Mouse (Mus musculus) CD4-positive, CD25-positive, alpha-beta regulatory T cell, adult 2 months (primary cell): ENCODE results near the gene Iqgap2.
A peak's percentile ranks its signal among the peaks of the same experiment; 100 is the strongest.

Experiments used
- DNase-seq: peaks from one replicate; pipeline ENCODE4 v3.0.0-alpha.2; 2012; ENCODE audit warnings: low read depth, low spot score

Gene Iqgap2

DNA sequence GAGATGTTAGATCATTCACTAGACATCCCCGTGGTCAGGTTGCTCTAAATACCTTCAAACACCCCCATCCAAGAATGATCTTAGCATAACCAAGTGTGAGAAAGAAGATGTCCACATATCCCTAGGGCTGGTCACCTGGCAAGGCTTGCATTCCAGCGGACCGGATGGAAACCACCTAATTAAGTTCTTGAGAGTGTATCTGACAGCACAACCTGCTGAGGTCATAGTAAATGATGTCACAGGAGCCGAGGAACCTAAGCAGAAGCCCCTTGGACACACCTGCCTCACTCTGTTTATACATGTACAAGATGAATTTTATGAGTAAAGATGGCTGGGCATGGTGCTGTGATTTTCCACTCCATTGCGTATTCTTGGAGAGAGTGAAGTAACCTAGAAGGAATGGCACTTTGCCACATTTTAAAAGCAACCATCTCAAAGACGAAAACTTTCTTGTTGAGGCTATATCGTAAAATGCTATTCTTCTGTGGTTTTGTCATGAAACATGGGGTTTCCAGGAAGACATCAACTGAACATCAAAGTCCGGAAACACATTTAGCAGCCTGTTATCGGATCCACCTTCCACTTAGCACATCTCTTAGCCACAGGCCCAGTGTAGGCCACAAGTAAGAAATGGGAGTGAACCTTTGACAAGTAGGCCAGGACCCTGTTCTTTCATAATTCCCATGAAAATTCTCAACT lies 179.0 kb downstream of the Iqgap2 start:
- peak; percentile 78 for DNase-seq

DNA sequence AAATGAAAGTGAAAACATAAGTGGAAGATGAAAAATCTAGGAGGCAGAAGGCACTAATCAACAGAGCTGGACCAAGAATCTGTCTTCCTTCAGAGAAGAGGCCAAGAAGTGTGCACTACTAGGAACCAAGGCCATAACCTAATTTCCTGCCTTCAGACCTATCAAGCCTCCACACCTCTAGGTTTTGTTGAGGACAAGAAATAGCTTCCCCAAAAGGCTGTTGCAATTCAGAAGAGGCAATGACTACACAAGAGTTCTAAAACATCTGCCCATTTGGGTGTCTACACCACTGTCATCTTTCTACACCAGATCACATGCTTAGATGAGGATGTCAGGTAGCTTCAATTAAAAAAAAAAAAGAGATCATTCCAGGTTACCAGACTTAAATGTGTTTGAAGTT lies 179.7 kb downstream of the Iqgap2 start:
- DNase-seq: peak; percentile 19

DNA sequence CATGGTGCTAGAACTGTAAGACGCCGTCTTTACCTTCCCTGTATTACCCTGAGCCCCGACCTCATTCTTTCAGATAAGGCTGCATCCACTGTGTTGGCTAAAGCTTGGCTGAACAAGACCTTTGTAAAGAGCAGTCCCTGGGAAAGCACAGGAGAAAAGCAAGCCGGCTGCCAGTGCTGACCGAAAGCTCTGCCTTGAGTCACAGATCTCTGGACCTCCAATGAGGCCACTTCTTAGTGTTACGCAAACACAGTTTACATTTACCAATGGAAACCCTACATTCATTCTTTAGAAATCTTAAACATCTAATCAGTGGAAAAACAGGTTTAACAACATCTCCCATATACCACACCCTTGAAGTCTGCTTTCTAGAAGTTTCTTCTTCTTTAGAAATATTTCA lies 186.1 kb downstream of the Iqgap2 start:
- no peak for DNase-seq

DNA sequence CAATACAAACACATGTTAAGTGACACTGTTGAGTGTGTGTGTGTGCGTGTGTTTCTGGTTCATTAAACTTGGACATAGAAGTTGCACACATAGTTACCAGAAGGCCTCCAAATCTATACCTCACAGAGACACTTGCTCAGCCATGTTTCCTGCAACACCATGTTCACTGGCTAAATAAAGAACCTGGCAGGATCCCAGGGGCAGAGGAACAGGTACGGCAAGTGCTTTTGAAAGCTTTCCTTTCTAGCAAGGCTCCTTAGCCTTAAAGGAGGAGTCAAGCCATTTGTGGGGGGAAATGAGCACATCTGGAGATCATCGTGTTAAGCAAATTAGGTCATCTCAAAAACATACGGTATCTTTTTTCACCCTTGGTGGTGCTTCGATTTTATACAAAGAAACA lies 188.3 kb downstream of the Iqgap2 start:
- DNase-seq: no peak

DNA sequence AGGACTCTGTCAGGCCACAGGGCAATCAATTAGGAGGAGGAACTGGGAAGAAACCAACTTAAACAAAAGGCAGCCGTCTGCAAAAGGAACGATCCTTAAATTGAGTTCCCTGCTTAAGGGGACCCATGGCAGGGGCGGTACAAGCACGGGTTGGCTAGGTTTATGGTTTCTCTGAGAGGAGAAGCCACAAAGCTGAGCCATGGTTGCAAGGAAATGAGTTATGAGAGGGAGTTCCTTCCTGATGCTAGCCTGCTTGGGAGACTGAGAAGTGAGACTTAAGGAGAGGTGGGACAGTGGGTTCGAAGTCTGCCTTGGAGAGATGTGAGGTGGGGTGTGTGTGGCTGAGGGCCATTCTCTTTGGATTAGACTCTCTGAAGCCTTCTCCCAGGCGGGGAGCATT lies 193.8 kb downstream of the Iqgap2 start:
- DNase-seq: no peak

DNA sequence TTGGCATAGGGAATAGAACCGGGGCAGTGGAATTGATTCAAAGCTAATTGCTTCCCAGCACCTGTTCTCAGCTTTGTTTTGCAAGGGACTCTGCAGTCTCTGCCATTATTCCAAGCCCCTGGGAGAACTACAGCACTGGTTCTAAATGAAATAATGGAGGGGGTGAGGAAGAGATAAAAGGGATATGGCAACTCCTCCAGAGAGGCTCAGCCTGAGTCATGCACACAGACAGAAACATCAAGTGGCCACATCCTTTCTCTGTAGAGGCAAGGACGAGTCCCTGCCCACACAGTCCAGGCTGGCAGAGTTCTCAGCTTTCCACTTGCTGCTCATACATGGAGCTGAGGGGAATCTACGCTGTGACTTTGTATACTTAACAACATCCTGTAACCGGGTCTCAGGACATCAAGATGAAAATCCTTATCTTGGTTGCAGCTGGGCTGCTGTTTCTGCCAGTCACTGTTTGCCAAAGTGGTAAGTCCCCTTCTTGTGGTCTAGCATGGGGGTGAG lies 195.0 kb downstream of the Iqgap2 start, which contains the start of gene F2rl2:
F2rl2 (plus strand) TSS at position 200 of the 510 bp plus-strand sequence.
- DNase-seq: peak; percentile 44

DNA sequence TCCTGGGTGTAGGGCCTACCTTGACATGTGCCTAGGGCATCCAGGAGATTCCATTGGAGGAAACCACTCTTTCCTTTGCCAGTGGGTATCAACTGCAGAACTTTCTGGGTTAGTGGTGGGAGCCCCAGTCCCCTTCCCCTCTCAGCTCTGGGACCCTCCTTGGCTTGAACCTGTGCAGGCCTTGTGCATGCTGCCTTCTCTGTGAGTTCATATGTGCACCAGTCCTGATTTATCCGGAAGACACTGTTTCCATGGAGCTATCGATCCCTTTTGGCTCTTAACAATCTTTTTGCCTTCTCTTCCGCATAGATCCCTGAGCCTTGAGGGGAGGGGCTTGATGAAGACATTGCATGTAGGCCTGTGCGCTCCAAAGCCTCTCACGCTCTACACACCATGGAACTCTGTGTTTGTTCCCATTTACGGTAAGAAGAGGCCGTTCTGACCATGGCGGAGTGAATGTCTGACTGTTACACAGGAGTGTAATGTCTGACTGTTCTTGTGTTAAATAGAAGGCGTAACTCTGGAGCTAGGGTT lies 195.5 kb downstream of the Iqgap2 start:
- DNase-seq: no peak

DNA sequence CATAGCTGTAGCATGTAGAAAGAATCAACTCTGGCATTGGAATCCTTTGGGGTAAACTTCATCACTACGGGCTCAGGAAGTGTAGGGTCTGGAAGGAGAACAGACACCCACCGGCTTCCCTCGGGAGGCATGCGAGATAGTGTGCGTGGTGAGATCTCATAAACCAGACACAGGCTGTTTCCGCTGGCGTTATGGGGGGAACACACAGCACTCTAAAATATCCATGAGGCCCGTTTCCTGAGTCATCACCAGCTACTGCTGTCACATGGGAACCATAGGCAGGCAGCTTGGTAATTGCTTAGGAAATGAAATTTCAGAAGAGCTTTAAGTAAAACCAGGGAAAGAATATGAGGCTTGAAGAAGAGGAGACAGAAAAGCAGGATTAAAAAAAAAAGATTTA lies 199.5 kb downstream of the Iqgap2 start:
- DNase-seq: no peak

DNA sequence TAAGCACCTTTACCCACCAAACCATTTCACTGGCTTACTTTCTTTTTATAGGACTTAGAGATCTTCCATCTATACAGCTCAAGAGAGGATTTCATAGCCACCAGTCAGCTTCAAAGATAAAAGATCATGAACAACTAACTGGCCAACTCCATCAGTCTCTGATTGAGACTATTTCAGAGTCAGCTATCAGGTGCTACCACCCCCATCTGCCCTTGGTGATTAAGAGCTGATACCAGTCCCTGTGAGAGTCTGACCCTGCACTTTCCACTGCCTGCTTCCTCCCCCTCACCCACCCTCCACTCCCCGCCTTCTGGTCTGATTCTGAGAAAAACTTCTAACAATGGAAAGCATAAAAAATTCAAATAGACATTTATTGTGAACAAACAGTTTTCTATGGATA lies 203.1 kb downstream of the Iqgap2 start:
- peak; percentile 22 for DNase-seq

DNA sequence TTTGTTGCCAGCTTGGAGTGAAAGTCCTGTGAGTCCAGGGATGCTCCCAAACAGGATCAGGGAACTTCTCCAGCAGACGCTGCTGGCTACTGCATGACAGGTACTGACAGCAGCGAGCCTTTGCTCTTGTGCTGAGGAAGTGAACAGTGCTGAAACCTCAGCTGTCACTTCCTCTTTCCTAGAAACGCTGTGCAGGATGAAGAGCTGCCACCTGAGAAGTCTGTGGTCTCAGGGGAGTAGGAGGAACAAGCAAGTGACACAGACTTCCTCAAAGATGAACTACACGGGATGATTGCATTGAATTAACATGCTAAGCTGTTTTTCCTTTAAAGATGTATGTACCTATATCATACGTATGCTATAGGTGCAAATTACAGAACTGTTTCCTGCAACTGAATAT lies 206.0 kb downstream of the Iqgap2 start:
- DNase-seq: peak; percentile 69

DNA sequence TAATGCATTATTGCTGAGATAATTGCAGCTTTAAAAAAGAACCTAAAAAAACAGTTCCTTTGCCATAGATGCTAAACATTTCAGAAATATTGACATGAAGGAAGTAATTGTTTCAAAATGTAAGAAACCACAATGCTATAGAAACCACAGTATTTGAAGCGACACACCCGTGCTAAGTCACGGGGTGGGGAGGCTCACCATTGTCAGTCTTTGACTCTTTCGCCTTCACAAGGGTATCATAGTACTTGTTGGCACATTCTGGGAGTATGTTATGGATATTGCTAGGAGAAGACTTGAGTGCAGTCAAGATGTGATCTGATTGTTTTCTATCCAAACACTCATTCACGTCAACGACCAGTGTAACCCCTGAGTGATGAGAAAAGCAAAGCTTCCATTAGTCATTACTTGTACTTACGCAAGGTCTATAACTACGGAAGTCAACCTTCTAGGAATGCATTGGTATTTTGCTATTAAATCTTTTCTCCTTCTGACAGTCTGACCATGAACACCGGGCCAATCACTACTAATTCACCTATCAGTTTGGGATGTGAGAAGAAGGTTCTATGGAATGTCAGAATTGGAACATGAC lies 207.0 kb downstream of the Iqgap2 start:
- peak; percentile 37 for DNase-seq

DNA sequence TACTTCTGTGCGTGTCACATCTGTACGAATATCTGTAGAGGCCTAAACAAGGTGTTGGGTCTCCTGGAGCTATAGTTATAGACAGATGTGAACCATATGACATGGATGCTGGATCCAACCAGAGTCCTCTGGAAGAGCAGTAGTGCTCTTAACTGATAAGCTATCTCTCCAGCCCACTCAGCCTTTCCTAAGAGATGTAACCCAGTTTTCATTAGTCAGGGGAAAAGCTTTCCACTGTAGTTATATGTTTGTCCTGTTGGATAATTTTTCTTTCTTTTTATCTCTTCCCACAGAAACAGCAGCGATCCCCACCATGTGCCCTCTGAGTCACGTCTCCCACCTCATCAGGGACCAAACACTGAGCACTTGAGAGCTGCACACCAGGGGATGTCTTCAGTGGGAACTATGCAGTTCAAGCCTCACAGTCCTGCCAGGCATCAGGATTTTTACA lies 212.2 kb downstream of the Iqgap2 start:
- no peak for DNase-seq

DNA sequence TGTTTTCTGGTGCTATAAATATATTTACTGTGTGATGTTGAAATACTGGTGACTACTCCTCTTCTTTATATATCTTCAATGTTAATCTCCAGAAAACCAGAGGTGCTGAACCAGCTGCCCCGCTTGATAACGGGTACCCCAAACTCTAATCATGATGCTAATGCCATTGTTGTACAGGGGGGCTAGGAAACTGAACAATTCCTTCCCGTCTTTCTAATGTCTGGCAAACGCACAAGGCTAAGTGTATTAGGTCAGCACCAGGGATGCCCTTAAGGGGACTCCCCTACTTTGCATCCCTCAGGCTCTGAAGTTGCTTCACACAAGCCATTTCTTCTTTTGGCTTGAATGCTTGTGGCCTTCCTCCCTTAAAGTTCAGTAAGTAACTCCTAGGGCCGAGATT lies 212.6 kb downstream of the Iqgap2 start:
- no peak for DNase-seq

DNA sequence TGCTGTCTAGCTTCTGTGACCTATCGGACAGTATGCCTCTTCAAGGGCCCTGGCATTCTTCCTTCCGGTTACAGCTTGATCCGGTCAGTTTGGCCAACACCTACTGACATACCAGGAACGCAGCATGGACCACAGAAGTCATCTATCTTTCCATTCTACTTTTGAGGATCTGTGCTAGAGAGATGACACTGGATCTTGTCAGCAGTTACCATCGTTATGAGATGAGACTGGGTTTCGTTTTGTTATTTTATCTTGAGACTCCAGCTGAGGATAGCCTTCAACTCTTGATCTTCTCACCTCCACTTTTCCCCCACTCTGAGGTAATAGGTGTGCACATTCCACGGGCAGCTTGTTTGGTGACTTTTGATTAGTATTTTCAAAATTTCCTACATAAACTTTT lies 219.3 kb downstream of the Iqgap2 start:
- DNase-seq: no peak

DNA sequence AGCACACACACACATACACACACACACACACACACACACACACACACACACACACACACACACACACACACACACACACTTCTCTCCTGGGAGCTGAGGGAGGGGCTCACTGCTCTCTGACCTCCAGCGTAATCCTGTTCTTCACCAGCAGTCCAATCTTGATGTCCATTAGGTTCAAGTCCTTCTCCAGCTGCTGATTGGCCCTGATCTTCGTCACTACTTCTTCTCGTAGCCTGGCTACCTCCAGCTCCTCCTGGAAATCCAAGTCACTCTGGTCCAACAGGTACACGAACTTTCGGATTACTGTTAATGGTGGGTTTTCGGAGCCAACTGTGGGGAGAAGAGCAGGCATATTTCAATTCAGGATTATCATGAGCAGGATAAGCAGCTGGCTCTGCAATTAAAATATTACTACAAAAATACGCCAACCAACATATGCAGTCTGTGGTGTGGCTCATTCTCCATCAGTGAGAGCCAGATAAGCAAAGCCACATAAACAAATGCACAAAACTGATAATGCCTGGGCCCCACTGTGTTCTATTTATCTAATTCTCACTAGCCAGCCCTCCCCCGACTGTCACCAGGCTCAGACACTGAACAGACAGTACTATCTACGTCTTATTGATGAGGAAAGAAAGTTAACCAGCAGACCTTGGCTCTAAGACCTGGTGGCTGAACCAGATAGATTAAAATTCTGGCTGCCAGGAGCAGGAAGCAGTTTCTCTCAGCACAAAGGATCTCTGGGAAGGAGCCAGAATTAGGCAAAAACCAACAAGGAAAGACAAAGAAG lies 220.4 kb downstream of the Iqgap2 start:
- no peak for DNase-seq

DNA sequence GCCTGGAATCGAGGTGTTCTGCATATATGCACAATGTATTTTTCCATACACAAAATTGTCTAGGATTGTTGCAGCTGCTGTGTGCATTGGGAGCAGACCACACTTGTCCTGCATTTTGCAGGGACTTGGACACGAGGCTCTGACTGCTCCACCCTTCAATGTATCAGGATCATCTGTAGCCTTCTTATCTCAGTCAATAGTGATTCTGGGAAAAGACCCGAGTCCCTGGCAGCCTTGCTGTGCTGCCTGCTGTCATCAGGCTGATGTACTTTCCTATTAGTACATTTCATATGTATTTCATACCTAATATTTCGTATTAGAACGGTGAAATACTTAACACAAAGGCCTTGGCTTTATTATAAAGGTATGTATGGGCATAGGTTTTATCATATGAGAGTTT lies 221.2 kb downstream of the Iqgap2 start:
- DNase-seq: no peak

DNA sequence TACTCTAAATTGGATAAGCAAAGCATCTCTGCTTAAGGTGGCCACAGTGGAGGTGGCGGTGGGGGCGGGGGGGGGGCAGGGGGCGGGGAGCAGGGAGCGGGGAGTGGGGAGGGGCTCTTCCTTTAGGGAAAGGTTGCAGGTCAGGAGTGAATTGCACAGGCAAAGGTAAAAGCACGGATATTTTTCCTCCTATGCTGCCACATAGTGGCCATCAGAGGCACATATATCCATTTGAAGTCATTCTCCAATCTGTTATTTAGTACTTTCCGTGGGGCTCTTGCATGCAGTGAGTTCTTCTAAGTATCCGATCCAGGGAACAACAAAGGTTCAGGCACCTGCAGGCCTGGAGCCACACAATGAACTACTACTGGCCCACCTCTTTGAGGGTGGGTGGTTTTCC lies 224.5 kb downstream of the Iqgap2 start:
- DNase-seq: no peak

DNA sequence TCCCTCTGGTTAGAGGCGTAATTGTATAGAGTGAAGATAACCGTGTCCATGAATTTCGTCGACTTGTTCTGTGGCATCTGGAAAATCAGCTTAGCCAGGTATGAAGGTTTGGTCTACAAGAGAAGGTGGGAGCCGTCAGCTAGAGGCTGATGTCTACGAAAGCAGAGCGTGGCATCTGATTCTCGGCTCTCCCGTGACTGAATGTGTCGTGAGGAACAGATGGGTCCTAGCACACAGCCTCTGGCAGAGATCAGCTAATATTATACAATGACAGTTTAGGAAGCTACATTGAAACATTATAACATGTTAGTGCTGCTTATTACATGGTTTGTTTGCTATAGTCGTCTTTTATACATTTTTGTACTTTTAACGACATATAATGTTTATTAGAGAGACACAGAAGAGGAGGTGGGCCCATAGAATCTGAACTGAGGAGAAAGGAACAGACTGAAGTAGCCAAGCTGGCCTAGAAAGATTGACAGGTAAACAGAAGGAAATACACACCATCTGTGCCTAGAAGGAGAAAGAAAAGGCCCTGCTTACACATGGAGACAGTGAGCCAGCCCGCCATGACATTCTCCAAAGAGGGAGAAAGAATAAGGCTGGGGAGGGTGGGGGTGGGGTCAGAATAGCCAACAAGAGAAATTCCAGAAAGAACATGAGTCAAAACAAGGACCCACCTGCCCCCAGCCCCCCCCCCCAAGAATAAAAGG lies 225.9 kb downstream of the Iqgap2 start:
- no peak for DNase-seq

DNA sequence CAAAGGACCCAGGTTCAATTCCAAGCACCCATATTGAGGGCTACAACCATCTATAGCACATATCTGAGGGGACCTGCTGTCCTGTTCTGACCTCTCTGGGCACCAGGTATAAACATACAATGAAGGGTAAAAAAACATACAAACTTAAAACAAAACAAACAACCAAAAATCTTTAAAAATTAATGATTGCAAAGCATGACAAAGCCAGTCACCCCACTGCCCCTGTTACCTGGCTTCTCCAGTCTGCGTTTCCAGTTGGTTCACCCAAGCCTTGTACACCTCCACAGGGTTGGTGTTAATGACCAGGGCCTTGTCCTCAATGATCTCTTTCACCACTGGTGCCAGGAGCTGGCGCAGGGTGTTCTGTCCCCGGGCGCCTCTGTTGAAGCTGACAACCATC lies 227.9 kb downstream of the Iqgap2 start:
- DNase-seq: no peak

DNA sequence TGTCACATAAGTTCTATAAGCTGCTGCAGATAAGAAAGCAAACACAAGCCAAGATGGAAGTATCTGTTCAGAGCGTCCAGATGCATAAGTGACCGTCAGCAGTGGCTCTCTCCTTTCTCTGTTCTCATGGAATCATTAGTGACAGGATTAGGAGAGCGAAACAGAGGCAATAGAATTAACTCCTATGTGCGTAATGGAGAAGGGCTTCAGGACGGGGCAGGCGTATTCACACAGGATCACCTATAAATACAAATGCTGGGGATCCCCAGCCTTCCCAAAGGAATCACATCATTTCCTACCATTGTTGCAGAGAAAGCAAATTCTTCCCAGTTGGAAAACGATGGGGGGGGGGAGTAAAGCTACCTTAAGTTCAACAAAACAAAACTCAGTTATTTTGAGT lies 232.3 kb downstream of the Iqgap2 start:
- DNase-seq: no peak

DNA sequence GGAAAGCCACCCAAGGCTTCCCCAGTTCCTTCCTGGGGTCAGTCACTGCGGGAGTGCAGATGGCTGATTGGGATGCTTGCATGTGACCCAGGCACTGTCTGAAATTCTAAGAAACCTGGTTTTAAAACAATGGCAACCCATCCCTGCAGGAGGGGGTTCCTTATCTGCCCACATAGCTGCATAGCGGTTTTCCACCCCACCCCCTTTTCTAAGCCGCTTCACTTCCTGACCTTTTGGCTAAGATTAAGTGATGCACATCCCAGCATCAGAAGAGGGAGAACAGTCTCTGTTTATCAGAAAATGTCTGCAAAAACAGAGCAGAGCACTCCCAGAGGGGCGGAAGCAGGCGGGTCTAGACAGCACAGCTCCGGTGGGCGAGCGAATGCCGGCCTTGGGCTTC lies 234.6 kb downstream of the Iqgap2 start:
- peak; percentile 10 for DNase-seq

DNA sequence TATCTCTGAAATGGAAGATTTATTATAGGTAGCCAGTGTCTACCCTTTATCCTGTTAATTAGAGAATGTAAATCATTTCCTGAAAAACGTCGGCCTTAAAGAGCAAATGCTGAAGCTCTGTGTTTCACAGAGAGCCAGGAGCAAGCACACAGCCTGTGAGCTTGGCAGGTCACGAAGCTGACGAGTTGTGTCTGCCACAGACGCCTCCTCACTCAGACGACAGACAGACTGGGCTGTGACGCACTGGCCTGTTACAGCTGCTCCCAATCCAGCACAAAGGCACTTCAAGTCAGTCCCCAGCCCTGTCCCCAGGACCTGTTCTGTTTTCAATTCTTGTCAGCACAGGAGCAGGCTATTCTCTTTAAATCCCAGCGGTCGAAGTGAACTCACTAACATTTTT lies 236.4 kb downstream of the Iqgap2 start:
- DNase-seq: no peak
